Mouse (Mus musculus) duodenum, adult 2 months (tissue): ENCODE results near the gene Pak6. TPM values are rescaled to one million over a fixed set of nuclear protein-coding genes. Genes with fewer than 3 reads are reported as not detected.

Source experiments
- polyA plus RNA-seq: library from polyadenylated mRNA; depleted of rRNA; stranded (reverse); fragments of >200 nt; gene quantifications from 2 replicates; pipeline ENCODE4 v1.2.3, GENCODE M21; 2012; ENCODE audit warnings: low replicate concordance; rRNA removed

The Pak6 gene
- polyA plus RNA-seq = 1.9 and 2.3 TPM in 2 replicates

GRCm38 (mm10) chr2:118662902-118663803 lies at the start of gene Pak6:
TSS of gene Pak6 (plus strand) at chr2:118663303.

DNA sequence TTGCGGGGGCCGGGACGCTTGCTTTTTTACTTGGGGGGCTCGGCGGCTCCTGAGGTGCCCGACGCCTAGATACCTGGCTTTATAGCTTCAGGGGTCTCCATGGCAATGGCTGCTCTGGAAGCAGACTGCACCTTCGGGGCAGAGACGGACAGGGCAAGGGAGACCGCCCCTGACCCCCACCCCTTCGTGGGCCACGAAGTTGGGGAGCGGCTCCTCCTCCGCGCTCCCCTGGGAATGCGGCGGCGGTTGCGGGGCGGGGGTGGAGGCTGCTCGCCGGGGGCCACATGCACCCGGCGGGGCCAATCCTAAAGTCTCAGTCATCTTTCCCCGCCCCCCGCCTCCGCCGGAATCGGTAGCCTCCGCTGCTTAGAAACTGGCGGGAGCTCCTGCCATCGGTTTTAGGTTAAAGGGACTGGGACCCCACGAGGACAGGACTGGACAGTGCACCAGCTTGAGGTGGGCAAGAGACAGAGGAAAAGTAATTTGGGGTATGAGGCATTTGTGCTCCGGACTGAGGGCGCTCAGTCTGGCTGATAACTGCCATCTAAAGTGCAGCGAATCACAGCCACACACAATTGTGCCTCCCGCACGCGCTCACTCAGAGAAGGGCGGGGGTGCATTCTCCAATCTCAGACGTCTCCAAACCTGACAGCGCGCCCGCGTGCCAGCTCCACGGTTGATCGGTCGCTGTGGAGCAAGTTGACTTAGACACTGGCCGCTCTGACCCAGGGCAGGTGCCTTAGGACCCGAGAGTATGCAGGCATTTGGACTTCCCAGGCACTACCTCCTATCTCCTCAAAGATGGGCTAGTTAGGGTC lies 41.0 kb downstream of the Pak6 start, which contains the start of gene Ankrd63:
Gene Ankrd63 (minus strand): TSS at position 51 of the 818 bp plus-strand sequence.

GRCm38 (mm10) chr2:118728337-118728736 lies 65.2 kb downstream of the Pak6 start, which contains the start of gene Plcb2:
TSS of gene Plcb2 (minus strand) at chr2:118728438.

DNA sequence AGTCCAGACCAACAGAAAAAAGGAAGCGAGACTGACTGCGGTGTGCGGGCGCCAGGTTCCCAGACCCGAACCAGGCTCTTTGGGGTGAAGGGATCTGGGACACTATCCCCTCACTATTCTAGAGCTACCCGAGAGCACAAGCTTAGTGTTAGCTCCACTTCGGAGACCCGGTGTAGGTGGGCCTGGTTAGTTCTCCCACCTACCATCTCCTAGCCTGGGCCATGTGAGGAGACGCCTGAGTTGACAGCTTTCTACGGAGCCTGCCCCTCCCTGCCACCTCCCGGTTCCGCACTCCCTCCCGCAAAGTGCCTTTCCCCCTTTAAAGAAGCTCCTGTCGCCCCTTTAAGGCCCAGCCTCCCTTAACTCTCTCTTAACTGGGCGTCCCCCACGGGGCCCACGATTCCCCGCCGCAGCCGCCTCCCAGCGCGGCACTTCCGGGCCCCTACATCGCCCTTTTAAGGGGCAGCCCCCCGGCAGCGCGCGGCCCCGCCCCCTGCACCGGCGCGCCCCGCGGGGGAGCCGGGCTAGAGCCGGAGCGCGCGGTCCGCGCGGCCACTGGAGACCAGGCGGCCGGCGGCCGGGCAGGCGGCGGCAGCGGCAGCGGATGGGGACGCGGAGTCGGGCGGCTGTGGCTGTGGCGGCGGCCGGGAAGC lies 82.3 kb downstream of the Pak6 start, which contains the start of gene Inafm2:
Gene Inafm2 (plus strand): TSS at position 527 of the 653 bp plus-strand sequence.

Other genes with a start within 250 kb of the Pak6 start
- 12.4 and 18.6 TPM in 2 replicates for gene Srp14, start 183.6 kb upstream of the Pak6 start, polyA plus RNA-seq
- 4.7 and 8.3 TPM in 2 replicates for gene Bmf, start 113.6 kb upstream of the Pak6 start, polyA plus RNA-seq
- gene Bub1b, start 65.1 kb upstream of the Pak6 start, polyA plus RNA-seq = 2.7 and 3.5 TPM in 2 replicates
- 0.34 and 0.41 TPM in 2 replicates for gene Ankrd63, start 40.7 kb downstream of the Pak6 start, polyA plus RNA-seq
- 1.9 and 2.7 TPM in 2 replicates for gene Plcb2, start 65.1 kb downstream of the Pak6 start, polyA plus RNA-seq
- 8.6 and 10.0 TPM in 2 replicates for gene Inafm2, start 82.5 kb downstream of the Pak6 start, polyA plus RNA-seq
- gene Ccdc9b, start 99.4 kb downstream of the Pak6 start, polyA plus RNA-seq = 2.5 and 2.9 TPM in 2 replicates
- gene Phgr1, start 109.5 kb downstream of the Pak6 start, polyA plus RNA-seq = 1,978 and 5,131 TPM in 2 replicates
- gene Disp2, start 116.4 kb downstream of the Pak6 start, polyA plus RNA-seq = 1.7 and 2.2 TPM in 2 replicates
- gene Knstrn, start 150.7 kb downstream of the Pak6 start, polyA plus RNA-seq = 2.0 and 2.6 TPM in 2 replicates
- 14.6 and 19.4 TPM in 2 replicates for gene Ivd, start 198.7 kb downstream of the Pak6 start, polyA plus RNA-seq
- 12.9 and 22.5 TPM in 2 replicates for gene Bahd1, start 237.1 kb downstream of the Pak6 start, polyA plus RNA-seq